Mouse (Mus musculus) adrenal gland (tissue): ENCODE measurements around the gene Tril.

Experiments
- intact Hi-C: fragments of 180-260 bp; cut with DNase I; formaldehyde crosslinking; loops from one replicate; pipeline ENCODE4 v1.15.1; 2025
- long read RNA-seq, 2 experiments: library from polyadenylated mRNA; unstranded; transcript quantifications; one replicate each; pipeline ENCODE4 v2.0.0; 2020; ENCODE audit warnings: borderline replicate concordance in 1 of 2; ENCODE audit not compliant: insufficient replicate concordance in 1 of 2

The Tril gene
- long read RNA-seq, experiment 1 = 0 reads
- long read RNA-seq, experiment 2, full-length matches to known transcripts = 2 of 2 reads
- long read RNA-seq, experiment 2, partial matches to known transcripts = 0 of 2 reads
- long read RNA-seq, experiment 2, other reads (novel, unspliced or antisense) = 0 of 2 reads

- intact Hi-C loops = loop anchor here (5.0 kb wide), 1 partner anchor 52 kb away; no protein-coding TSS in a partner anchor
Observed at GRCm38 (mm10) chr6:53820486-53820985, at the start of gene Tril. Gene Tril, minus strand, starts transcription at chr6:53820830.

GRCm38 (mm10) chr6:53863011-53863410 lies 42.4 kb upstream of the Tril start:
- intact Hi-C loops = no loop called here

GRCm38 (mm10) chr6:53859106-53859505 lies 38.5 kb upstream of the Tril start:
- intact Hi-C loops = no loop called here

- intact Hi-C loops = no loop called here
Observed at GRCm38 (mm10) chr6:53857822-53858221, 37.2 kb upstream of the Tril start.

- intact Hi-C loops = no loop called here
Observed at GRCm38 (mm10) chr6:53856775-53857174, 36.1 kb upstream of the Tril start.

- intact Hi-C loops = no loop called here
Observed at GRCm38 (mm10) chr6:53854971-53855856, 34.6 kb upstream of the Tril start.

- intact Hi-C loops = no loop called here
Observed at GRCm38 (mm10) chr6:53854226-53854625, 33.6 kb upstream of the Tril start.

GRCm38 (mm10) chr6:53853546-53853945 lies 32.9 kb upstream of the Tril start:
- intact Hi-C loops = no loop called here

- intact Hi-C loops = no loop called here
Observed at GRCm38 (mm10) chr6:53844626-53845025, 24.0 kb upstream of the Tril start.

GRCm38 (mm10) chr6:53825213-53825612 lies 4.6 kb upstream of the Tril start:
- intact Hi-C loops = no loop called here

- intact Hi-C loops = loop anchor here (5.0 kb wide), 1 partner anchor 51 kb away; no protein-coding TSS in a partner anchor
Observed at GRCm38 (mm10) chr6:53821041-53821501, 441 bp upstream of the Tril start.

- intact Hi-C loops = loop anchor here (5.0 kb wide), 2 partner anchors 38 to 52 kb away; no protein-coding TSS in a partner anchor
Observed at GRCm38 (mm10) chr6:53819761-53820485, 707 bp downstream of the Tril start.

- intact Hi-C loops = loop anchor here (5.0 kb wide), 1 partner anchor 37 kb away; no protein-coding TSS in a partner anchor
Observed at GRCm38 (mm10) chr6:53818732-53819661, 1.6 kb downstream of the Tril start.

- intact Hi-C loops = loop anchor here (5.0 kb wide), 1 partner anchor 36 kb away; no protein-coding TSS in a partner anchor
Observed at GRCm38 (mm10) chr6:53818264-53818731, 2.3 kb downstream of the Tril start.

GRCm38 (mm10) chr6:53817763-53818174 lies 2.9 kb downstream of the Tril start:
- intact Hi-C loops = loop anchor here (5.0 kb wide), 1 partner anchor 35 kb away; no protein-coding TSS in a partner anchor

- intact Hi-C loops = loop anchor here (5.0 kb wide), 1 partner anchor 34 kb away; no protein-coding TSS in a partner anchor
Observed at GRCm38 (mm10) chr6:53816661-53817060, 4.0 kb downstream of the Tril start.

- intact Hi-C loops = loop anchor here (5.0 kb wide), 1 partner anchor 33 kb away; no protein-coding TSS in a partner anchor
Observed at GRCm38 (mm10) chr6:53815691-53816090, 4.9 kb downstream of the Tril start.

- intact Hi-C loops = no loop called here
Observed at GRCm38 (mm10) chr6:53814214-53814613, 6.4 kb downstream of the Tril start.

GRCm38 (mm10) chr6:53812242-53812641 lies 8.4 kb downstream of the Tril start:
- intact Hi-C loops = no loop called here

- intact Hi-C loops = no loop called here
Observed at GRCm38 (mm10) chr6:53808801-53809200, 11.8 kb downstream of the Tril start.
